Mouse (Mus musculus) R1 (cell line): Measurements from ENCODE around the gene Pyroxd2.

Experiments
- DNase-seq: peaks from one replicate; pipeline ENCODE4 v3.0.0-alpha.2; 2018; ENCODE audit warnings: low read depth, low spot score

Pyroxd2 gene

GRCm38 (mm10) chr19:42745869-42746224, 6.7 kb downstream of the Pyroxd2 start:
- no peak for DNase-seq

GRCm38 (mm10) chr19:42745084-42745868, 7.3 kb downstream of the Pyroxd2 start:
- no peak for DNase-seq

- peak; percentile 41 for DNase-seq
These were observed 8.4 kb downstream of the Pyroxd2 start for GRCm38 (mm10) chr19:42744162-42744586.

GRCm38 (mm10) chr19:42743261-42743660, 9.3 kb downstream of the Pyroxd2 start:
- DNase-seq: no peak

GRCm38 (mm10) chr19:42741884-42742283, 10.7 kb downstream of the Pyroxd2 start:
- no peak for DNase-seq

- DNase-seq: no peak
These were observed 12.2 kb downstream of the Pyroxd2 start for GRCm38 (mm10) chr19:42740163-42740899.

- no peak for DNase-seq
These were observed 12.8 kb downstream of the Pyroxd2 start for GRCm38 (mm10) chr19:42739734-42740133.

- no peak for DNase-seq
These were observed 14.8 kb downstream of the Pyroxd2 start for GRCm38 (mm10) chr19:42737753-42738152.

- DNase-seq: no peak
These were observed 17.6 kb downstream of the Pyroxd2 start for GRCm38 (mm10) chr19:42734982-42735381.

- DNase-seq: no peak
These were observed 25.2 kb downstream of the Pyroxd2 start for GRCm38 (mm10) chr19:42727424-42727823.

GRCm38 (mm10) chr19:42726766-42727165, 25.8 kb downstream of the Pyroxd2 start:
- no peak for DNase-seq

GRCm38 (mm10) chr19:42725973-42726350, 26.6 kb downstream of the Pyroxd2 start:
- DNase-seq: no peak

- no peak for DNase-seq
These were observed 27.3 kb downstream of the Pyroxd2 start for GRCm38 (mm10) chr19:42725056-42725972.

GRCm38 (mm10) chr19:42723302-42723701, 29.3 kb downstream of the Pyroxd2 start:
- DNase-seq: no peak

GRCm38 (mm10) chr19:42722500-42722899, 30.1 kb downstream of the Pyroxd2 start:
- no peak for DNase-seq

GRCm38 (mm10) chr19:42718101-42718500, 34.5 kb downstream of the Pyroxd2 start:
- DNase-seq: no peak

GRCm38 (mm10) chr19:42717668-42718067, 34.9 kb downstream of the Pyroxd2 start:
- no peak for DNase-seq

- DNase-seq: no peak
These were observed 36.1 kb downstream of the Pyroxd2 start for GRCm38 (mm10) chr19:42716507-42716906.

- no peak for DNase-seq
These were observed 38.8 kb downstream of the Pyroxd2 start for GRCm38 (mm10) chr19:42713770-42714169.

- no peak for DNase-seq
These were observed 53.1 kb downstream of the Pyroxd2 start for GRCm38 (mm10) chr19:42699426-42699825.

- DNase-seq: no peak
These were observed 54.0 kb downstream of the Pyroxd2 start for GRCm38 (mm10) chr19:42698576-42698975.

GRCm38 (mm10) chr19:42697336-42697735, 55.2 kb downstream of the Pyroxd2 start:
- no peak for DNase-seq
